Mouse (Mus musculus) forebrain, embryonic 10.5 days (tissue): ENCODE results near the gene Zfp750. TPM values are rescaled to one million over a fixed set of nuclear protein-coding genes. Genes with fewer than 3 reads are reported as not detected.
A peak's percentile ranks its signal among the peaks of the same experiment; 100 is the strongest.

Source experiments
- DNase-seq: peaks from one replicate; pipeline ENCODE4 v3.0.0-alpha.2; 2017; ENCODE audit warnings: low spot score; ENCODE audit errors: extremely low spot score
- H3K27ac ChIP-seq: fragments of 300-500 bp; sonication (generic); 2 replicates; pipeline ENCODE4 v1.5.1; 2016; ENCODE audit warnings: mild to moderate bottlenecking
- H3K27me3 ChIP-seq: fragments of 300-500 bp; sonication (generic); 2 replicates; pipeline ENCODE4 v1.6.1; 2016; ENCODE audit warnings: mild to moderate bottlenecking; ENCODE audit not compliant: poor library complexity, severe bottlenecking
- H3K36me3 ChIP-seq: fragments of 300-500 bp; sonication (generic); replicated peaks from 2 replicates; pipeline ENCODE4 v1.6.1; 2016; ENCODE audit warnings: mild to moderate bottlenecking, moderate library complexity
- H3K4me1 ChIP-seq: fragments of 300-500 bp; sonication (generic); 2 replicates; pipeline ENCODE4 v1.6.1; 2016
- H3K4me3 ChIP-seq: fragments of 300-500 bp; sonication (generic); 2 replicates; pipeline ENCODE4 v1.5.1; 2016; ENCODE audit warnings: mild to moderate bottlenecking, moderate library complexity
- H3K9me3 ChIP-seq: fragments of 300-500 bp; sonication (generic); 2 replicates; pipeline ENCODE4 v1.6.1; 2016; ENCODE audit warnings: mild to moderate bottlenecking, moderate library complexity
- WGBS: fragments of 180-500 bp; shearing (Covaris S2); methylation state at CpG from one replicate; pipeline ENCODE4 v1.1.7; 2016; 5-methylcytosine and 5-hydroxymethylcytosine counted together
- polyA plus RNA-seq: library from polyadenylated mRNA; unstranded; fragments of >200 nt; fragmentation: Nextera tagmentation; extraction: Ambion mirVana; gene quantifications from 2 replicates; pipeline ENCODE4 v1.2.1, GENCODE M21; 2016

The Zfp750 gene
- 0.49 and 0.69 TPM in 2 replicates for polyA plus RNA-seq

- Histone ChIP-seq H3K36me3 (peaks cover 2% of the 10 kb centered on the region; the same call in 1 of the 2 replicates), H3K4me1 (peaks cover 11% of the 10 kb centered on the region; the same call in 1 of the 2 replicates), H3K27ac (no peak within 1 kb of the TSS), H3K27me3 (no peaks in the 10 kb centered on the region), H3K4me3 (no peak within 1 kb of the TSS), H3K9me3 (no peaks in the 10 kb centered on the region)
- WGBS = 50% methylated on average over 10 of the region's 10 CpGs
- no peak for DNase-seq
Observed at GRCm38 (mm10) chr11:121519131-121519530, at the start of gene Zfp750. Gene Zfp750 (minus strand): TSS chr11:121519333.

DNA sequence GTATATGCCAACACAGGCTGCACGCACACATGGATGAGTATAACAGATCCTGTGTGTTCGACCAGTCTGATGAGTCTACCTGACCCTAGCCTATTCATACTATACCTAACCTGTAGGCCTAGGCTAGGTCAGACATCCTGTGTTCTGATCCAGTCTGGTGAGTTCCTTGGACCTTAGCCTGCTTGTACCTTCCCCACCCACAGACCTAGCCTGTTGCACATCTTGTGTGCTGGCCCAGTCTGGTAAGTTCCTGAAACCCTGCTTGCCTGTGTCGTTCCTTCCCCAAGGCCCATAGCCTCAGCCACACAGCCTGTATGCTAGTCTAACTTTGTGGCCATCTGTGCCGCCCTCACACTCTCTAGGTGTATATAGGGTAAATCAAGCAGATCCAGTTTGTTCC, 45.1 kb upstream of the Zfp750 start:
- H3K27ac ChIP-seq = no peak overlapping the region
- no peaks in the 10 kb centered on the region for H3K4me1 ChIP-seq
- peaks cover 8% of the 10 kb centered on the region; the same call in 1 of the 2 replicates for H3K36me3 ChIP-seq
- 91% methylated on average over 4 of the region's 4 CpGs for WGBS
- no peaks in the 10 kb centered on the region for H3K9me3 ChIP-seq
- H3K4me3 ChIP-seq = no peak overlapping the region
- H3K27me3 ChIP-seq = no peaks in the 10 kb centered on the region
- DNase-seq = no peak

- Histone ChIP-seq H3K9me3 (no peaks in the 10 kb centered on the region), H3K27me3 (no peaks in the 10 kb centered on the region), H3K4me1 (no peaks in the 10 kb centered on the region), H3K36me3 (peaks cover 8% of the 10 kb centered on the region; the same call in 1 of the 2 replicates), H3K4me3 (no peak overlapping the region), H3K27ac (no peak overlapping the region)
- 92% methylated on average over 5 of the region's 5 CpGs for WGBS
- DNase-seq = no peak
Observed at GRCm38 (mm10) chr11:121563312-121563711, 44.2 kb upstream of the Zfp750 start.

DNA sequence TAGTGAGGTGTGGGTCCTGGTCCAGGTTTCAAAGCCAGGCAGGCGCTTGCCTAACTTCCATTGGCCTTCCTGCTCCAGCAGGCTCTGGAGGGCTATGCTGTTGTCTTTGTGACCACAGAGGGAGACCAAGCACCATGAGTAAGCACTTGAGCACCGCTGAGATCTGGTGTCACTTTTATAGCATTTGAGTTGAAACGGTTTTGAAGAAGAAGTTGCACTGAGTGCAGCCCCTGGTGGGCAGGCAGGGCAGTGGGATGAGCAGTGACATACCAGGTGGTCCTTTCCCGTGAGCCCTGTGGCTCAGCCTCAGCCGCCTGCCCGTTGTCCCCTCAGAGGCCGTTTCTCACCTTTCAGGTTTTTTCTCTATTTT, 41.1 kb upstream of the Zfp750 start:
- Histone ChIP-seq H3K4me3 (no peak overlapping the region), H3K27me3 (no peaks in the 10 kb centered on the region), H3K36me3 (peaks cover 21% of the 10 kb centered on the region), H3K9me3 (no peaks in the 10 kb centered on the region), H3K4me1 (no peaks in the 10 kb centered on the region), H3K27ac (no peak overlapping the region)
- no peak for DNase-seq
- 83% methylated on average over 7 of the region's 7 CpGs for WGBS

DNA sequence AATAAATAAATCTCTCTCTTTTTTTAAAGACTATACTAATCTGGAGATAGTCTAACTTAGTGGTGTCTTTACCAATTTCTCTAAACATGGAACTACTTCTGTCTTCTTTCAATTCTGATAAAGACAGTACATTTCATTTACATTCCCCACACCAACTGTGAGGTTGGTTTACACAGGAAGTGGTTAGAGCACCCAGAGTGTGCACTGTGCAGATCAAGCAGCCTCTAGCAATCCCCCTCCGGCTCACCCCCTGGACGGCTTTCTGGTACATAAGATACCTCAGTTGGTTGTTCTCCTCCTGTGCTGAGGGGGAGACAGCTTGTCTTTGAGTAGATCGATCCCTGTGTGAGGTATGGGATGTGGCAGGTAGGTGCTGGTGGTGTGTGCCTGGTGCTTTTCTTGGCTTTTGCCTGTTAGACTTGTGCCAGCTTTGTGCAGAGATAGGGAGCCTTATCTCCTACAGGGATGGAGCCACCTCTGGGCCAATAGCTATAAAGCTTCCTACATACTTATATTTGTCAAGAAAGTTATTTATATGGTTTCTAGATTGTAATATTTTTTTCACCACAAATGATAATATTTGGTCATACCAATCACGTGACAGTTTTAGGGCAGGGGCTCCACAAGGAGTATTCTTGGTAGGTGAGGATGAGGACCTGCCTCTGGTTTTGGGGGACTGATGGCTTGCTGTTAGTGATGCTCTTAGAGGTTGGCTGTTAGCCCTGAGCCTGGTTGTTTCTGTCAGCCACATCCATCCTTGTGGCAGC, 40.6 kb upstream of the Zfp750 start:
- Histone ChIP-seq H3K4me3 (no peak overlapping the region), H3K4me1 (no peaks in the 10 kb centered on the region), H3K27me3 (no peaks in the 10 kb centered on the region), H3K36me3 (peaks cover 18% of the 10 kb centered on the region), H3K9me3 (no peaks in the 10 kb centered on the region), H3K27ac (no peak overlapping the region)
- 89% methylated on average over 4 of the region's 4 CpGs for WGBS
- DNase-seq = no peak

DNA sequence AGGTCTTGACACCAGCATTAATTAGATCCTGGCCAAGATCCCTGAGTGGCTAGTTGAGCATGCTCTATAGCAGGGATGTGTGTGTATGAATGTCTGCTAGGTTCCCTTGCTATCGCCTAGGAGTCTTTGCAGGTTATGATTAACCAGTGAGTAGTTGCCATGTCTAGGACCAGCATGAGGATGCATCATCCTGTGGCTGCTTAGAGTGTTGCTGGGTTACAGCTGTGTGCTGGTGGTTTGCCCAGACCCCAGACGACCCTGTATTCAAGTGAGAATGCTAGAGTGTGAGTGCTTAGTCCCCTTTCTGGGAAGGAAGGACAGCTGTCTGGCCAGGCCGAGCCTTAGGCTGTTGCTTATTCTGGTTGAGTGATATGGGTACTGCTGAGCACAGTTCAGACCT, 39.4 kb upstream of the Zfp750 start:
- no peak overlapping the region for H3K4me3 ChIP-seq
- H3K9me3 ChIP-seq = no peaks in the 10 kb centered on the region
- no peak for DNase-seq
- peaks cover 13% of the 10 kb centered on the region for H3K36me3 ChIP-seq
- H3K27me3 ChIP-seq = no peaks in the 10 kb centered on the region
- H3K4me1 ChIP-seq = no peaks in the 10 kb centered on the region
- H3K27ac ChIP-seq = no peak overlapping the region
- 86% methylated on average over 3 of the region's 3 CpGs for WGBS

GRCm38 (mm10) chr11:121557946-121558345, 38.8 kb upstream of the Zfp750 start:
- Histone ChIP-seq H3K27me3 (no peaks in the 10 kb centered on the region), H3K4me1 (no peaks in the 10 kb centered on the region), H3K36me3 (peaks cover 13% of the 10 kb centered on the region), H3K9me3 (no peaks in the 10 kb centered on the region), H3K4me3 (no peak overlapping the region), H3K27ac (no peak overlapping the region)
- WGBS = 98% methylated on average over 1 of the region's 1 CpGs
- no peak for DNase-seq

DNA sequence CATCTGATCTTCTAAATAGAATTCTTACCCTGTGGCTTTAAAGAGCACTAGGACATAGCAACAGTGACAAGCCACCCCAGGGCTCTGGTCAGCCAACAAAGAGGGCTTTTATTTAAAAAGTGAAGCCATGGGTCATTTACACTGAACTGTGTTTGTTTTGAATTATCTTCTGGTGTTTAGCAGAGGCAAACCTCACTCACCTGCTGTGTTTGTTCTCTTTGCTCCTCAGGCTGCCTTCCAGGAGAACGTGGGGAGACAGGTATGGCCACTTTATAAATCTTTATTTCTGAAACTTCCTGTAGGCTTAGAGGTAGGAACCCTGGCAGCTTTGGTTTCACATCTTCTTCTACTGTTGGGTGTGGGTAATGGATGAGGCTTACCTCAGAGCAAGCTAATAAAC, 37.6 kb upstream of the Zfp750 start:
- no peak overlapping the region for H3K27ac ChIP-seq
- no peak overlapping the region for H3K4me3 ChIP-seq
- no peaks in the 10 kb centered on the region for H3K27me3 ChIP-seq
- H3K4me1 ChIP-seq = no peaks in the 10 kb centered on the region
- WGBS = 100% methylated on average over 1 of the region's 1 CpGs
- no peak for DNase-seq
- peaks cover 13% of the 10 kb centered on the region for H3K36me3 ChIP-seq
- H3K9me3 ChIP-seq = no peaks in the 10 kb centered on the region

DNA sequence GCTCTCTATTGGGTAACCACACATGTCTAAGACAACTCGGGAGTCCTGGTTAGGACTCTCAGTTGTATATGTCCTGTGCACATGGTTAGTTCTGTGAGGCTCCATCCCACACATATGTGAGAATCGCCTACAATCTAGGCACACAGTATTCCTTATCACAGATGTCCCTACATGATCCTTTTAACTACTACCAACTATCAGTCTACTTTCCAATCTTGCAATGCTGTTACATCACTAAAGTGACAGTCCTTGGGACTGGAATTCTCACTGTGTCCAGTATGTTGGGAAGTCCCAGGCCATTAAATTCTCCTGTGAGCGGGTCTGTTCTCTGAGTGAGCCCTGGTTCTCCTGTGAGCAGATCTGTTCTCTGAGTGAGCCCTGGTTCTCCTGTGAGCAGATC, 34.3 kb upstream of the Zfp750 start:
- 92% methylated on average over 3 of the region's 3 CpGs for WGBS
- Histone ChIP-seq H3K27ac (no peak overlapping the region), H3K9me3 (no peaks in the 10 kb centered on the region), H3K4me1 (peaks cover 28% of the 10 kb centered on the region), H3K27me3 (no peaks in the 10 kb centered on the region), H3K4me3 (no peak overlapping the region), H3K36me3 (peaks cover 17% of the 10 kb centered on the region)
- no peak for DNase-seq

DNA sequence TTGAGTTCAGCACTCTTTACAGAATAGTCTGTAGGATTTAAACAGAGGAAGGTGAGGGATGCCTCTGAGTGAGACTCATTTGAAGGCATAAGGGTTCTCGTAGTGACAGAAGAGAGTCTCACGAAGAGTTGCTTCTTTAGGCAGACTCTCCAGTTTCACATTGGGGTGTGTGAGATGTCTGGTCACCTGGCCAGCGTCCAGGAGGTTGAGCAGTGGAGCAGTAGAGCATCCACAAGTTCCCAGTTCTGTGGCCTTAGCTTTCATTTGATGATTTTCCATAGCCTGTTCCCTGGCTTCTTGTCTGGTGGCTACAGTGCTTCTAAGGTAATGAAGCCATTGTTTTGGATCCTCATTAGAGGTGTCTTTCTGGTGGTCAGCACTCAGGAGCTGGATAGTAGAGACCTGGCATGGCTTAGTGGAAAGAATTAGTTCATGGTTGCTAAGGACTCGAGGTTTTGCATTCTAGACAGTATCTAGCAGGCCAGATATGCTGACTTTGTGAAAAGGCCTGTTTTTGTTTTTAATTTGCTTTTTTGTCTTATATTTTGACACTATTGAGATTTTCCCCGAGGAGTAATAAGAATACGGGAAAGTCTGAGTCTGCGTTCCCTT, 33.8 kb upstream of the Zfp750 start:
- H3K36me3 ChIP-seq = peaks cover 17% of the 10 kb centered on the region
- no peaks in the 10 kb centered on the region for H3K27me3 ChIP-seq
- no peak overlapping the region for H3K27ac ChIP-seq
- peaks cover 32% of the 10 kb centered on the region for H3K4me1 ChIP-seq
- H3K9me3 ChIP-seq = no peaks in the 10 kb centered on the region
- DNase-seq = no peak
- no peak overlapping the region for H3K4me3 ChIP-seq
- WGBS = 92% methylated on average over 7 of the region's 7 CpGs

DNA sequence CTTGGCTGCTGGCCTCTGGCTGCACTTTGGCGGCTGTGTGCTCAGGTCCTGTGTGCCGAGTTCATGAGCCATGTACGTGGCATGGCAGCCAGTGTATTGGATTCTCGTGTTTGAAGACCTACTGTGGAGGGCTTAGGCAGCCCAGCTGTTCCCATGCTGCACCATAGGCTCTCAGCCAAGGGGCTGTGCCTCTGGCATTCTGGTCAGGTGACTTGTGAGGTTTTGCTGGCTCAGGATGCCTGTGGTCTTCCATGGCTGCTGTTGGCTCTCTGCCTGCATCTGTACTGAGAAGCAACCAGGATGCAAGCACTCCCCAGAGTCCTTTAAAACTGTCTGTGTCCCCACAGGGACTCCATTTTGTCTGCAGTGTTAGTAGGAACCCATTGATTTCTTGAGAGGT, 33.0 kb upstream of the Zfp750 start:
- DNase-seq = no peak
- H3K27me3 ChIP-seq = no peaks in the 10 kb centered on the region
- H3K27ac ChIP-seq = 0 out of 2 replicates have a peak overlapping the region, but pooled peaks have one; percentile 0
- H3K4me3 ChIP-seq = no peak overlapping the region
- H3K9me3 ChIP-seq = no peaks in the 10 kb centered on the region
- peaks cover 9% of the 10 kb centered on the region for H3K36me3 ChIP-seq
- 90% methylated on average over 4 of the region's 4 CpGs for WGBS
- H3K4me1 ChIP-seq = peaks cover 32% of the 10 kb centered on the region

DNA sequence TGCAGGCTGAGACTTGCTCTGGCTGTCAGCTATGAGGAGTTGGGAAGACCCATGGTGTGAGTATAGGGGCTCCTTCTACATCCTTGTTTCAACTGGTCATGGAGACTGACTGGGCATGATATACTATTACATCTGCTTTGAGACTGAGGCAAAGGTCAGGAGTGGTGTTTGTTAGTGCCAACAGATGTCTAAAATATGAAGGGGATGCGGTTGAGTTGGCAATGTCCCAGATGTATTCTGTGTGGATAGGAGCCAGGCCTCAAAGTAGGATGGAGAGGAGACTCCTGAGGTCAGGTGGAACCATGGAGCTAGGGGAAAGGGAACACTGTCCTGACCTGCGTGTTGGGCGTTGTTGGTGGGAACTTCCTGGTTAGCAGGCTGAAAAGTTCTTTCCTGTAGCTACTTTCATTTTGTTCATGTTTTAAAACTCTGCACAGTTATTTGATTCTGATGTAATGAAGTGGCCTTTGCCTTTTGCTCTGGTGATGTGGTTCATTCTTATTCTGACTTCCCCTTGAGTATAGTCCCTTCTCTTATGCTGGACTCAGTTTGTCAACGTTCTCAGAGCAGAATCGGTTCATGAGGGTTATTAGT, 32.2 kb upstream of the Zfp750 start:
- H3K4me1 ChIP-seq = peaks cover 32% of the 10 kb centered on the region
- no peak overlapping the region for H3K4me3 ChIP-seq
- DNase-seq = no peak
- H3K27me3 ChIP-seq = no peaks in the 10 kb centered on the region
- no peaks in the 10 kb centered on the region for H3K9me3 ChIP-seq
- H3K27ac ChIP-seq = peak overlapping the region; percentile 83
- 95% methylated on average over 5 of the region's 5 CpGs for WGBS
- H3K36me3 ChIP-seq = 0 out of 2 replicates have a peak, but pooled peaks cover 4% of the 10 kb centered on the region
